Mouse (Mus musculus) layer of hippocampus, postnatal 14 days (tissue): Measurements from ENCODE around the gene 2300003K06Rik. TPM values are rescaled to one million over a fixed set of nuclear protein-coding genes. Genes with fewer than 3 reads are reported as not detected.
"Not testable (repeated sequence)": the region's sequence is repeated elsewhere in the genome, so short reads cannot be mapped to it uniquely, and the experiment has no call there.

ENCODE experiments used
- DNase-seq, 2 experiments: peaks; one replicate each; pipeline ENCODE4 v3.0.0; 2021 to 2022; ENCODE audit warnings: low spot score in 2 of 2, mixed read lengths in 1 of 2
- long read RNA-seq, 2 experiments: library from polyadenylated mRNA; stranded (forward); transcript quantifications; one replicate each; pipeline ENCODE4 v2.0.0; 2021
- total RNA-seq, 2 experiments: library from RNA; stranded (reverse); gene quantifications; 2 replicates each; pipeline ENCODE4 v1.2.3; 2021

Gene 2300003K06Rik
- total RNA-seq, result not detected
- long read RNA-seq, experiment 1, result 0 reads
- long read RNA-seq, experiment 2, result 0 reads

DNA sequence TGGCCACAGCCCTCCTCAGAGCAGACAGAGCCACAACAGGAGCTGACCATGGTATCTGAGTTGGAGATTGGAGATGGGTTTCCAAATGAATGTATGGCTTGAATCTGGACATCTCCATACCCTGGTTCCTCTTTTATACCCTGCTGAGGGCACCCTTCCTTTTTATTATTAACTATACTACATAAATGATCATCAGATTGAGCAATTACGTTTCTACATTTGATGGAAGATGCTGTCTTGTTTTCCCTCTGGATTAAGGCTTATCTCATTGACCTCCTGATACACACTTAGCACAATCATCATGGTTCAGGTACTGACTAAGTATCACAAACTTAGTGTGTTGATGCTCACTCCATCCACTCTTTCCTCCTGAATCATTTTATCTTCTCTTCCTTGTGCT, at the start of gene 2300003K06Rik:
Gene 2300003K06Rik (minus strand): TSS at position 101 of the 400 bp plus-strand sequence.
- no peak for DNase-seq

- DNase-seq, result not testable (repeated sequence)
These were observed 41.0 kb upstream of the 2300003K06Rik start, which contains the start of gene Gm11567 for GRCm38 (mm10) chr11:99878887-99879286. Gene Gm11567, plus strand, starts transcription at chr11:99879187.

GRCm38 (mm10) chr11:99873089-99873488, 35.2 kb upstream of the 2300003K06Rik start, which contains the start of gene Krtap9-1:
Gene Krtap9-1, plus strand, starts transcription at chr11:99873389.
- not testable (repeated sequence) for DNase-seq

DNA sequence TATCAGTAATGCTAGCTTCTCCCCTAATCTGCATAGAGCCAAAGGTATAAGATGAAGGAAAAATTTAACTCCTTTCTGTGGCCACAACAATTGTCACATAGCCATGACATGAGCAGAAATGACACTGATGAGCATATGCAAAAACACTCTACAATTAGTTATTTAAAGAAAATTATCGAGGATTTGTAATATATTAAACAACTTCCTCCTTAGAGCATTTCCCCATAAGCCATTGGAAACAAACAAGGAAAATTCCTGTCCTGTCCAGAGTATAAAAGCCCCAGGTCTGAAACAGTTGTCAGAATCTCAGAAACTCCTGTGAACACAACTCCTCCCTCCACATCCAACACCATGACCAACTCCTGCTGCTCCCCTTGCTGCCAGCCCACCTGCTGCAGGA, 26.3 kb upstream of the 2300003K06Rik start, which contains the start of gene Gm11559:
Gene Gm11559 (plus strand): TSS at position 301 of the 400 bp plus-strand sequence.
- not testable (repeated sequence) for DNase-seq

DNA sequence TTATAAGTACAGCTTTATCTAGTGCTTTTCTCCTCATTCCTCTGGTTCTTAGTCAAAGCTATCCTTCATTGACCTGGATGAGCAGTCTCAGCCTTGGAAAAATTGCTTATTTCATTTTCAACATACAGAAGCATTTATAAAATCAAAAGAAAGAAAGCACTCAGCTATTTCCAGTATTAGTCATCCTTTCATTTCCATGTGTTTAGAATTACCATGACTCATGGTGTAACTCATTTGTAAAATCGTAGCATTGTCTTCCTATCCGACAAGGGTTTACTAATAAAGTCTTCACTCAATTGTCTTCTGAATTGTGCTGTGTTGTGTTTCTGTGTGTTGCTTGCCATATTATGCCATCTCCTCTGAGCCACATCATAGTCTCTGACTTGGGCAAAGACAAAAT, 20.9 kb upstream of the 2300003K06Rik start:
- DNase-seq, result no peak

GRCm38 (mm10) chr11:99857617-99858016, 19.8 kb upstream of the 2300003K06Rik start, which contains the start of gene Gm11568:
Gene Gm11568, plus strand, starts transcription at chr11:99857917.
- DNase-seq, result no peak

- no peak for DNase-seq
These were observed 16.3 kb upstream of the 2300003K06Rik start for GRCm38 (mm10) chr11:99854121-99854520.

- no peak for DNase-seq
These were observed 13.6 kb upstream of the 2300003K06Rik start, which contains the start of gene Krtap4-16 for GRCm38 (mm10) chr11:99851508-99851907. Gene Krtap4-16, minus strand, starts transcription at chr11:99851608.

DNA sequence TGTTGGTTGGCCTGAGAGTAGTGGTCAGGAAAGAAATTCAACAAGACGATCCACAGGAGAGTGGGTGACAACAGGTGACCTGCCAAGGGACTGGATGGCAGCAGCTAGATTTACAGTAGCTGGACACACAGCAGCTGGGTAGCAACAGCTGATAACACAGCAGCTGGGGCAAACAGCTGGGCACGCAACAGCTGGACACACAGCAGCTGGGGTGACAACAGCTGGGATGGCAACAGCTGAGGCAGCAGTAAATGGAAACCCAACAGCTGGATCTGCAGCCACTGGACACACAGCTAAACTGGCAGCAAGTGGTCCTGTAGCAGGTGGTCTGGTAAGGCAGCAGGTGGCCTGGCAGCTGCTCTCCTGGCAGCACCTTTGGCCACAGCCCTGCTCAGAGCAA, 8.9 kb upstream of the 2300003K06Rik start:
- DNase-seq, result no peak

GRCm38 (mm10) chr11:99842185-99842584, 4.3 kb upstream of the 2300003K06Rik start:
- no peak for DNase-seq

GRCm38 (mm10) chr11:99815566-99815965, 22.3 kb downstream of the 2300003K06Rik start, which contains the start of gene Gm11564:
Gene Gm11564, minus strand, starts transcription at chr11:99815666.
- not testable (repeated sequence) for DNase-seq

GRCm38 (mm10) chr11:99809792-99810191, 28.1 kb downstream of the 2300003K06Rik start, which contains the start of gene Krtap4-13:
Gene Krtap4-13, minus strand, starts transcription at chr11:99809892.
- not testable (repeated sequence) for DNase-seq

DNA sequence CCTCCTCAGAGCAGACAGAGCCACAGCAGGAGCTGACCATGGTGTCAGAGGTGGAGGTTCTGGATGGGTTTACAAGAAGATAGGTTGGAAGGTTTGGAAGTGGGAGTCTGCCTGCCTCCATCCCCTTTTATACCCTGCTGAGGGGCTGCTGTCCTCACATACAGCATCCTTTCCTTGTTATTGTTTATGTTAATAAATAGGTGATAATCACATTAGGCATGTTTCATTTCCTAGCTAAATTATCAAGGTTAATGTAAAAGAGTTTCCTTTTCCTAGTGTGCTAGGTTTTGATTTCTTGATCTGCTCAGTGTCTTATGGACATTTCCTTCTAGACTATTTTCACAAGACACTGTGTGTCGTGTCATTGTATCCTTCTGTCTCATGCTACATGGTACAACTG, 33.5 kb downstream of the 2300003K06Rik start, which contains the start of gene Gm11554:
Gene Gm11554 (minus strand): TSS at position 101 of the 400 bp plus-strand sequence.
- DNase-seq, result not testable (repeated sequence)

GRCm38 (mm10) chr11:99798832-99799231, 39.0 kb downstream of the 2300003K06Rik start, which contains the start of gene Gm11569:
Gene Gm11569, minus strand, starts transcription at chr11:99798932.
- DNase-seq, result not testable (repeated sequence)

- DNase-seq, result no peak
These were observed 44.5 kb downstream of the 2300003K06Rik start, which contains the start of gene Gm11596 for GRCm38 (mm10) chr11:99793367-99793766. Gene Gm11596, minus strand, starts transcription at chr11:99793467.

Other genes with a start within 250 kb of the 2300003K06Rik start
- gene Krtap1-3, start 246.7 kb downstream of the 2300003K06Rik start, total RNA-seq, result not detected
- not detected for gene Krtap9-3, start 240.0 kb downstream of the 2300003K06Rik start, total RNA-seq
- not detected for gene Gm11938, start 234.8 kb downstream of the 2300003K06Rik start, total RNA-seq
- not detected for gene Gm11937, start 227.9 kb downstream of the 2300003K06Rik start, total RNA-seq
- gene Krtap2-4, start 223.2 kb downstream of the 2300003K06Rik start, total RNA-seq, result not detected
- not detected for gene Gm11562, start 217.6 kb downstream of the 2300003K06Rik start, total RNA-seq
- not detected for gene Krtap4-1, start 209.8 kb downstream of the 2300003K06Rik start, total RNA-seq
- not detected for gene Krtap4-2, start 203.0 kb downstream of the 2300003K06Rik start, total RNA-seq
- gene Krtap4-7, start 194.0 kb downstream of the 2300003K06Rik start, total RNA-seq, result not detected
- not detected for gene Gm11555, start 187.8 kb downstream of the 2300003K06Rik start, total RNA-seq
- not detected for gene Gm11563, start 179.1 kb downstream of the 2300003K06Rik start, total RNA-seq
- gene Krtap4-6, start 172.1 kb downstream of the 2300003K06Rik start, total RNA-seq, result not detected
- not detected for gene Gm14190, start 147.3 kb downstream of the 2300003K06Rik start, total RNA-seq
- gene Gm14180, start 103.8 kb downstream of the 2300003K06Rik start, total RNA-seq, result not detected
- not detected for gene Gm11595, start 65.2 kb downstream of the 2300003K06Rik start, total RNA-seq
- not detected for gene Krtap4-8, start 57.4 kb downstream of the 2300003K06Rik start, total RNA-seq
- not detected for gene Krtap4-9, start 52.9 kb downstream of the 2300003K06Rik start, total RNA-seq
- gene Gm11596, start 44.6 kb downstream of the 2300003K06Rik start, total RNA-seq, result not detected
- not detected for gene Gm11569, start 39.1 kb downstream of the 2300003K06Rik start, total RNA-seq
- gene Gm11554, start 33.6 kb downstream of the 2300003K06Rik start, total RNA-seq, result not detected
- not detected for gene Krtap4-13, start 28.2 kb downstream of the 2300003K06Rik start, total RNA-seq
- not detected for gene Gm11564, start 22.4 kb downstream of the 2300003K06Rik start, total RNA-seq
- not detected for gene Krtap4-16, start 13.5 kb upstream of the 2300003K06Rik start, total RNA-seq
- gene Gm11568, start 19.9 kb upstream of the 2300003K06Rik start, total RNA-seq, result not detected
- not detected for gene Gm11559, start 26.4 kb upstream of the 2300003K06Rik start, total RNA-seq
- gene Krtap9-1, start 35.3 kb upstream of the 2300003K06Rik start, total RNA-seq, result not detected
- not detected for gene Gm11567, start 41.1 kb upstream of the 2300003K06Rik start, total RNA-seq
- not detected for gene Krtap31-1, start 69.9 kb upstream of the 2300003K06Rik start, total RNA-seq
- gene Gm11565, start 76.7 kb upstream of the 2300003K06Rik start, total RNA-seq, result not detected
- not detected for gene Krtap31-2, start 98.2 kb upstream of the 2300003K06Rik start, total RNA-seq
- gene Krtap9-5, start 110.4 kb upstream of the 2300003K06Rik start, total RNA-seq, result not detected
- gene Krtap29-1, start 141.0 kb upstream of the 2300003K06Rik start, total RNA-seq, result not detected
- gene Krtap16-1, start 148.5 kb upstream of the 2300003K06Rik start, total RNA-seq, result not detected
- not detected for gene Krtap17-1, start 155.9 kb upstream of the 2300003K06Rik start, total RNA-seq
- not detected for gene Krt33a, start 178.1 kb upstream of the 2300003K06Rik start, total RNA-seq
- gene Krt33b, start 191.8 kb upstream of the 2300003K06Rik start, total RNA-seq, result not detected
- gene Krt34, start 203.5 kb upstream of the 2300003K06Rik start, total RNA-seq, result not detected
- not detected for gene Krt31, start 212.5 kb upstream of the 2300003K06Rik start, total RNA-seq